Mouse (Mus musculus): Measurements from ENCODE around the gene Trim32. TPM values are rescaled to one million over a fixed set of nuclear protein-coding genes. Genes with fewer than 3 reads are reported as not detected.
A peak's percentile ranks its signal among the peaks of the same experiment; 100 is the strongest.

Gene Trim32
- 25.0 and 34.5 TPM in 2 replicates for total RNA-seq (2021)
- long read RNA-seq, transcript Trim32-201 (2 exons, 3,194 nt): major isoform, 31 of 47 reads
- long read RNA-seq, transcript Trim32-202 (2 exons, 3,191 nt): minor isoform, 7 of 47 reads
- long read RNA-seq, partial matches to known transcripts: 9 of 47 reads
- long read RNA-seq, other reads (novel, unspliced or antisense): 0 of 47 reads

GRCm38 (mm10) chr4:65604504-65605150 is at the start of gene Trim32:
Gene Trim32, plus strand, starts transcription at chr4:65604986.
- peak; percentile 100 for DNase-seq

DNA sequence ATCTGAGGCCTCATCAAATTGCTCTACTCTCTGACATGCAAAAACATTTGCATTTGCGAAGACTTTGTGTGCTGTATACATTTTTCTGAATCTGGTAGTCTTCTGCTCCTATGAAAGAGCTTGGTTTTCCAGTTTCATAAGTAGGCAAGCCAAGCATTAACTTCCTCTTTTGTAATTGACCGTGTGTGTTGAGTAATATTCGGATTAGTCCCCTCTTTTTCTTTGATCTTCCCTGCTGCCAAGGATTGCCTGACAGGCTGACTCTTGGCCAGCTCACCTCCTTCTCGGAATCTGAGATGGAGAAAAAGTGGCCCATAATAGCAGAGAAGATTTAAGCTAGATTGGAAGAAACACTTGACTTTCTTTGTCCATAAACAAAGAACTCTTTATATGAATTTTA is 39.3 kb upstream of the Trim32 start:
- no peak for DNase-seq

GRCm38 (mm10) chr4:65580254-65580653 is 24.5 kb upstream of the Trim32 start:
- no peak for DNase-seq

DNA sequence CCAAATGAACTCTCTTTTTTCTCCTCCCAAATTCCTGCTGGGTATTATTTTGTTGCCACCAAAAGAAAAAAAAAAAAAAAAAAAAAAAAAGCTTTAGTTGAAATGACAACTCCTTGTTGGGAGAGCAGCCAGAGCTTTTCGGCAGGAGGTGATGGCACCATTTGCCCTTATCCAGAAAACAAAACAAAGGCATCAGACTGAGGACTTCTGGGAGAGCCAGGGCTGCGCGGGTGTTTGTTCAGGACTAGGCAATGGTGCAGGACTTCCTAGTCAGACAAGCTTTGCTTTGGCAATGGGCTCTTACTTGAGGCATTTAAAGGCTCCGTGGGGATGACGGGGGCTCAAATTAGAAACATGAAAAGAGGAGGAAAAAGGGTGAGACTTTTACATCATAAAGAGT is 17.8 kb upstream of the Trim32 start:
- no peak for DNase-seq

DNA sequence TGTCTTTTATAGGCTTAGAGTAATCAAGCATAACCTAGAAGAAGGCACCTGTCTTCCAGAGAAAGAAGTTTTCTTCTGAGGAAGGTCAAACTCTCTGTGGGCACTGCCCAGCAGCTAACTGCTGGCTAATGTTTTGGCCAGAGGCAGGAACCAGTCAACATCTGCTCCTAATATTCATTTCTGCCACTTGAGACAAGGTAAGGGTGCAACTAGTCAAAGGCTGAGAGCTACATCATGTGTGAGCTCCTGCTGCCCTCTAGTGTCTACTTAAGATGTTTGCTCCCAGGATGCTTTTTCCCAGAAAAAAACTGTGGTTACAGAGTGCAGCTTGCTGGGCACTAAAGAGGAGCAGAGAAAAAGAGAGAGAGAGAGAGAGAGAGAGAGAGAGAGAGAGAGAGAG is 15.0 kb upstream of the Trim32 start:
- DNase-seq: no peak

DNA sequence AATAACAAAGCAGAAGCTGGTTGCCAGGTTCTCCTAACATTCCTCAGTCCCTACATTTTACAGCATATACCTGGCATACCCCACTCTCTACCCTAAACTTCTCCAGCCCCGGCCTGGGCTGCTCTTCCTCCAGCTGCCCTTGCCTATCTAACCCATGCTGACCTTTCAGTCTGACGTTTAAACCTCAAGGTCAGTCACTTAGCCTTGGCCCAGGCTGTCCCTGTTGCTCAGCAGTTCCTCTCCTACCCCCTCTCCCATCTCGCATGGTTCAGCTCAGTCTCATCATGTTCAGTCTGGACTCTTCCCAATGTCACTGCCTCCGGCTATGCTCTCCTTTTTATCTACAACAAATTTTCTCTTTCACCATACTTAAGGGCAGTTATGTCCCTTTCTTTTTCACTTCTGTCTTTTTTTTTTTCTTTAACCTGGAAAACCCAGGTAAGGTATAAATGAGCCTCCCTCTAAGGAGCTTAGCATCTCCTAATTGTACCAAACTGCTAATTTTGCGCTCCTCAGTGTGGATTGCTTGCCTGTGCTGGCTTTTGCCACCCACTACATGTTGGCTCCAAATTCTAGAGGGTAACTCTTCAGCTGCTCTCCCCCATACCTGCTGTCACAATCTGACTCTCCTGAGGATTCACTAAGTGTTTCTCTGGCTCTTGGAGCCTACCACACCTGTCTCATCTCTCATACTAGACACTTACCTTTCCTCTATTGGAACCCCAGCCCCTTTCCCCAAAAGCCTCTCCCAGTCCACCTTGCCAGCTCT is 10.0 kb upstream of the Trim32 start:
- DNase-seq: no peak

DNA sequence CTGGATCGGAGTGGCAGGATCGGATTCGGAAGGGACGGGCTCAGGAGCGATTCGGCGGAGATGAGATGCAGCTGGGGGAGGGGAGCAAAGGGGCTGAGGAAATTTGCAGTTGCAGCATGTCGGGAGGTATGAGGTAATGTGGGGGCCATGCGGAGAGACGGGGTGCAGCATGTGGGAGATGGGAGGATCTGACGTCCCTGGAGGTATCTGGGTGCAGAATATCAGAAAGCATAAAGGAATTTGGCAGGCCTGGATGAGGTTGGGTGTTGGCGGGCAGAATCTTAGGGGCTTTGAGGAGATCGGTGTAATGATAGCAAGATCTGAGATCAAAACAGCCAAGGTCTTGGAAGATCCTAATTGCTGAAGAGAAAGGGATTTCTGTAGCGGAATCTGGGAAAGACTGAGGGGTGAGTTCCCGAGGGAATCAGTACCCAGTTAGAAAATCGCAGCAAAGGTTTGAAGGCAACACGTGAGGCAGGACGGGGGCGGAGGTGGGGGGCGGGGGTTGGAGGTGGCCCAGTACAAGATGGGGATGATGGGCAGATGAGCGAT is 441 bp downstream of the Trim32 start:
- no peak for DNase-seq

DNA sequence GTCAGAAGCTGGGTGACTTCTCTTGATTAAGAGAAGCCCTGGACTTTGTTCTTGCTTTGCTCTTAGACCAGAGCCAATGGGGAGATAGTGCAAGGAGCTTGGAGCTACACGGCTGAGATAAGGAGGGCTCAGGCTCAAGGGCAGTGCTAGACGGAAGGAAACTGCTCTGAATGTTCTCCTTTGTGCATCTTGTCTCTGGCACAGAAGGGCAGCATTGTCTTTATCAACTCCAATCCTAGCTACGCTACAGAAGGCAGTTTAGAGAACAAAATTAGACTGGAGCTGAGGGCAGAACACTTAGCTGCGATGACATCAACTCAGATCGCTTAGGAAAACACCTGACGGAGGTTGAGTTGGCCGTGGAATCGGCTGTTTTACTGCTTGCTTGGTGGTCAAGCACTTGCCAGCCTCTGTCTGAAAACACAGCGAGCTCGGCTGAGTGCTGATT is 2.4 kb downstream of the Trim32 start:
- DNase-seq: no peak

GRCm38 (mm10) chr4:65608112-65608511 is 3.3 kb downstream of the Trim32 start:
- DNase-seq: no peak

DNA sequence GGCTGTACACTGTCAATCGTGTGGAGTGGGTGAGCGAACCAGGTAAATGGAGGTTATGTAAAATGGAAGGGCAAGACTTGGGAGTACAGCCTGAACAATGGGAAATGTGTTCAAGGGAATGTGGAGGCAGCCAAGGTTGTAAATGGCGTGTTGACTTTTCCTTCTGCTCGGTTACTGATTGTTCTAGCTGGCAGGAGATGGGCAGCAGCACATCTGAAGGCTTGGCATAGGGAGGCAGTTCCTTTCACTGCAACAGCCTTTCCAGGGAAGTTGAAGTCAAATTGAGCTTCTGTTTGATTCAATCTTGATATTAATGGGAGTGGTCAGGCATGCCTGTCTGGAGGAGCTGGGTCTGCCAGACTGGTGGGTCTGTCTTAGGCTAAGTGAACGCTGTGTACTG is 5.5 kb downstream of the Trim32 start:
- no peak for DNase-seq

DNA sequence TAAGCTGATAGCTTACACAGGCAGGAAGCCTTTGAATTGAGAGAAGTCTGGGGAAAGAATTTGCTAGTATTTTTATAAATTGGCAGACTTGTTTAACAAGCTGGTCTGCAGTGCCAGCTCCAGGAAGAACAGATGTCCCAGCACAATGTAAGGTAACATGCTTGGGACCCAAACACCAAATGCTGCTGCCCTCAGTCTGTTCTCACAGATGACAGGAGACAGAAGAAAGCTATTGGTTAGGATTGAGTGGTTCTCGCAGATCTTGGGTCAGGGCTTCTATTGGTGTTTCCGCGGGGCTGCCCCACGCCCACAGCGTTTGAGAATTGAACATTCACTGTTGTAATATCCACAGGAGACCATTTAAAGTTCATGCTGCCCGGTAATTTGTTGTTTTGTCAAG is 6.1 kb downstream of the Trim32 start:
- DNase-seq: no peak

DNA sequence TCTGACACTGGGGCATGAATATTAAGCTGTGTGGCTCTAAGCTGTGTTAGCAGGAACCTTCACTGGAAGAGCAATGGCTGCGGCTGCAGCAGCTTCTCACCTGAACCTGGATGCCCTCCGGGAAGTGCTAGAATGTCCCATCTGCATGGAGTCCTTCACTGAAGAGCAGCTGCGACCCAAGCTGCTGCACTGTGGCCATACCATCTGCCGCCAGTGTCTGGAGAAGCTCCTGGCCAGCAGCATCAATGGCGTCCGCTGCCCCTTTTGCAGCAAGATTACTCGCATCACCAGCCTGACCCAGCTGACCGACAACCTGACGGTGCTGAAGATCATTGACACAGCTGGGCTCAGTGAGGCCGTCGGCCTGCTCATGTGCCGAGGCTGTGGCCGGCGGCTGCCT is 8.3 kb downstream of the Trim32 start:
- no peak for DNase-seq

DNA sequence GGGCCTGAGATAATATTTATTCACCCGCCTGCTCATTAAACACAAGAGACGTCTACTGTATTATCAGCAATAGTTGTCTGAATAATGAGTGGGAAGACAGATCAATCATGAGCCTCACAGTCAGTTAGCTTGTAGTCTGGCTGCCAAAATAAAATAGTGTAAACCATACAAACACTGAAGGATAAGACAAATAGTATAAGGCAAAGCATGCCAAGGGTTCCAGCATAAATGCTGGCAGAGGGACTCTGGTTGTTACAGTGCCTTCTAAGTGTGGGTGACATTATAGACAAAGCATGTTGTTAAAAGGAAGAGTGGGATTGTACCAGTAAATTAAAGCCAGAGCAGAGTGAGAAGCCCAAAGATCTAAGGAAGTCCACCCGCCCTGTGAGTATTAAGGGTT is 15.3 kb downstream of the Trim32 start:
- no peak for DNase-seq

- DNase-seq: no peak
These were observed 33.4 kb downstream of the Trim32 start for GRCm38 (mm10) chr4:65638231-65638630.

DNA sequence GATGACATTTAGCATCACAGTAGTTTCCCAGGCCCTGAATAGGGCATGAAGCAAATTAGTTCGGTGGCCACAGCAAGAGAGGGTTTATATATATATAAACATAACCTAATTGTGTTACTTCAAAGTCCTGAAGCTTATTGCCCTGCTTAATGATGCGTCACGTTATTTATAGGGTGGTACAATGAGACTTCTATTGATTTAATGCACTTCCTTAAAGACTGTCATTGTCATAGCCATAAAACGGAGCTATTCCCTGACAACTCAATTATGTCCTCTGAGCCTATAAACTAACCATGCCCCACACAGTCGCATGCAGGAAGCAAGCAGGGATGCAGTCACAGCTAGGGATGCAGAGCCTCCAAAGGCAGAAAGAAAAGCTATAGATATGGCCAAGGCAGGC is 37.8 kb downstream of the Trim32 start:
- DNase-seq: no peak

- peak; percentile 86 for DNase-seq
These were observed 49.9 kb downstream of the Trim32 start for GRCm38 (mm10) chr4:65654723-65655122.

DNA sequence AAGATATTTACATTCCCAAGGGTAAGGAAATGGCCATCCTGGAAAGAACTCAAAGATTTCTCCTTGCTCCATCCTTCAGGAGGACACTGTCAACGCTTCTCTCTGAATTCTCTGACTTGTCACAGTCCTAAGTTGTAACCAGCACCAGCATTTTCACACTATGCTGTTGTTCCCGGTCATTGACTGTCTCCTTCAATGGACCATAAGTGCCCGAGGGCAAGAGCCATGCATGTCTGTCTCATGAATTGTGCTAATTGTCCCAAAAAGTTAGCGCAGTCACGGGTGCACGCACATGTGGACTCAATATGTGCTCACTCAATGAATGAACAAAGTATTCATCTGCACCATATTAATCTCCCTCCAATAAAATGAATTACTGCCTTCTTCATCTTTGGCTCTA is 58.4 kb downstream of the Trim32 start:
- no peak for DNase-seq
